Mouse (Mus musculus): Measurements from ENCODE around the gene Dock4.

Gene Dock4

GRCm38 (mm10) chr12:40893741-40894140, 448.0 kb downstream of the Dock4 start:
- no peak for DNase-seq

GRCm38 (mm10) chr12:40894695-40895094, 448.9 kb downstream of the Dock4 start:
- no peak for DNase-seq

Measured in kidney, adult 11 months (tissue).